Mouse (Mus musculus) layer of hippocampus, adult 2 months (tissue): Measurements from ENCODE around the gene Smyd3. TPM values are rescaled to one million over a fixed set of nuclear protein-coding genes. Genes with fewer than 3 reads are reported as not detected.

Experiments
- DNase-seq, 2 experiments: peaks; one replicate each; pipeline ENCODE4 v3.0.0; 2022; ENCODE audit warnings: low spot score in 2 of 2
- H3K27ac ChIP-seq: fragments of 200-600 bp; 2 replicates; pipeline ENCODE4 v1.8.1; 2022
- H3K4me3 ChIP-seq: fragments of 200-600 bp; 2 replicates; pipeline ENCODE4 v1.8.1; 2022; ENCODE audit warnings: mild to moderate bottlenecking
- CTCF ChIP-seq: fragments of 200-600 bp; conservative IDR thresholded peaks from 2 replicates; pipeline ENCODE4 v1.8.1; 2022; ENCODE audit warnings: antibody characterized with exemption, mild to moderate bottlenecking, moderate library complexity
- total RNA-seq, 2 experiments: library from RNA; stranded (reverse); gene quantifications; 2 replicates each; pipeline ENCODE4 v1.2.3; 2021

Gene Smyd3
- total RNA-seq, 2 experiments from 2014 or later: 21.1 to 24.5 TPM

- no peak for TF ChIP-seq CTCF
- DNase-seq: no peak
- no peak overlapping the region for H3K4me3 ChIP-seq
- no peak overlapping the region for H3K27ac ChIP-seq
Measured at GRCm38 (mm10) chr1:178929531-178929930, 588.3 kb downstream of the Smyd3 start.

GRCm38 (mm10) chr1:178924492-178925183, 593.2 kb downstream of the Smyd3 start:
- no peak overlapping the region for H3K4me3 ChIP-seq
- TF ChIP-seq CTCF: no peak
- no peak overlapping the region for H3K27ac ChIP-seq
- no peak for DNase-seq

DNA sequence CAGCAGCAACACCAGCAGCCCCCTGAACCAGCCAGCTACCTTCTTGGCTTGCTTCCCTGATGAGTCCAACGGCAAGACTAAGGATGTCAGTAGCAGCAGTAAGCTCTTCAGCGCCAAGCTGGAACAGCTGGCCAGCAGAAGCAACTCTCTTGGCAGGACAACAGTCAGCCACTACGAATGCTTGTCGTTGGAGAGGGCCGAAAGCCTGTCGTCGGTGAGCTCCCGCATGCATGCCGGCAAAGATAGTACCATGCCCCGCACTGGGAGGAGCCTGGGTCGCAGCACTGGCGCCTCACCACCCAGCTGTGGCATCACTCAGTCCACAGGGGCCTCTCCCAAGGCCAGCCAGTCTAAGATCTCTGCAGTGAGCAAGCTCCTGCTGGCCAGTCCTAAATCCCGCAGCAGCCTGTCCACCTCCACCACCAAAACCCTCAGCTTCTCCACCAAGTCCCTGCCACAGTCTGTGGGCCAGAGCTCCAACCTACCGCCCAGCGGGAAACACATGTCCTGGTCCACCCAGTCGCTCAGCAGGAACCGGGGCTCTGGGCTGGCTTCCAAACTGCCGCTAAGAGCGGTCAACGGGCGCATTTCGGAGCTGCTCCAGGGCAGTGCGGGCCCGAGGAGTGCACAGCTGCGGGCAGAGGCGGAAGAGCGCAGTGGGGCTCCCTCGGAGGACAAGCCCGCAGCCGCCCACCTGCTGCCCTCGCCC, 600.5 kb downstream of the Smyd3 start:
- Histone ChIP-seq H3K27ac (no peak overlapping the region), H3K4me3 (no peak overlapping the region)
- no peak for DNase-seq
- TF ChIP-seq CTCF: no peak

GRCm38 (mm10) chr1:178915056-178915455, 602.8 kb downstream of the Smyd3 start:
- Histone ChIP-seq H3K27ac (no peak overlapping the region), H3K4me3 (no peak overlapping the region)
- no peak for TF ChIP-seq CTCF
- DNase-seq: no peak

- Histone ChIP-seq H3K4me3 (no peak overlapping the region), H3K27ac (no peak overlapping the region)
- DNase-seq: no peak
- TF ChIP-seq CTCF: no peak
Measured at GRCm38 (mm10) chr1:178912936-178913716, 604.7 kb downstream of the Smyd3 start.

GRCm38 (mm10) chr1:178910951-178911350, 606.9 kb downstream of the Smyd3 start:
- Histone ChIP-seq H3K27ac (no peak overlapping the region), H3K4me3 (no peak overlapping the region)
- no peak for TF ChIP-seq CTCF
- no peak for DNase-seq

Other genes starting within 250 kb of the Smyd3 start
- 10 to 100 TPM; 21.0 to 24.8 TPM for gene Tfb2m, start 28.2 kb upstream of the Smyd3 start, total RNA-seq
- 10 to 100 TPM; 31.9 to 34.4 TPM for gene Cnst, start 28.3 kb upstream of the Smyd3 start, total RNA-seq
- gene Sccpdh, start 150.2 kb upstream of the Smyd3 start, total RNA-seq: 10 to 100 TPM; 54.6 to 56.1 TPM
- gene Kif28, start 227.2 kb upstream of the Smyd3 start, total RNA-seq: under 1 TPM; 0.13 to 0.20 TPM